Mouse (Mus musculus): ENCODE data around the gene Got1.

Gene Got1

GRCm38 (mm10) chr19:43478891-43479290 is 45.5 kb downstream of the Got1 start:
- DNase-seq = no peak

- DNase-seq = no peak
Measured at GRCm38 (mm10) chr19:43477436-43477835, 47.0 kb downstream of the Got1 start.

DNA sequence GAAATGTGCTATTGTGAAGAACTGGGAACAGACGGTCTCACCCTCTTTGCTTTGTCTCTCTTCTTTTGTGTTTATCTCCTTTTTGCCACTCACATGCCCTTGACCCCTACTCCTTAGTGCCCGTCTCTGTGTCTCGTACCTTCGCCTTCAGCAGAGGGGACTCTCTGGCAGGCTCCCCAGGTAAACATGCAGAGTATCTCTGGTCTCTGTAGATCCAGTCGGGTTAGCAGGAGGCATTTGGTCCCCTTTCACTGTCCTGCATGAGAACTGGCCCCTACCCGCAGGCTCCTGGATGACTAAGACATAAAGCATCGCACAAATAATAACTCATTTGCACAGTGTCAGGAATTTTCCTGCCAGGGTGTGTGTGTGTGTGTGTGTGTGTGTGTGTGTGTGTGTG is 48.3 kb downstream of the Got1 start:
- DNase-seq = no peak

DNA sequence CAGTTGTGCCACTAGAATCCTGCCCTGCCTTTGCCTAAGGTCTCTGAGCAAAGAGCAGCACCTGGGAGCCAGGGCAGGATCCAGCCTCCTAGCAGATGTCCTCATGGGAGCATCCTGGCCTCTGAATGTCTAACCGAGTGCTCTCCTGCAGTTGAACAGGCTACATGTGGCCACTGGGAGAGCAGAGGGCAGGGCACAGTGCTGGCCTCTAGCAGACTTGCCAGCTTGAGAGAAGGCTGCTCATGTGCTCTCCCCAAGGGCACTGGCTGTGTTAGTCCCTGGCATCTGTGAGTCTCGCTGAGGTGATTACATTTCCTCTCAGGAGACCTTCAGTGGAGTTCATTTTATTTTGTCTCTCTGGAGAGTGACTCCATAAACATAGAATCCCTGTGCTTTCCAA is 48.8 kb downstream of the Got1 start:
- DNase-seq = no peak

DNA sequence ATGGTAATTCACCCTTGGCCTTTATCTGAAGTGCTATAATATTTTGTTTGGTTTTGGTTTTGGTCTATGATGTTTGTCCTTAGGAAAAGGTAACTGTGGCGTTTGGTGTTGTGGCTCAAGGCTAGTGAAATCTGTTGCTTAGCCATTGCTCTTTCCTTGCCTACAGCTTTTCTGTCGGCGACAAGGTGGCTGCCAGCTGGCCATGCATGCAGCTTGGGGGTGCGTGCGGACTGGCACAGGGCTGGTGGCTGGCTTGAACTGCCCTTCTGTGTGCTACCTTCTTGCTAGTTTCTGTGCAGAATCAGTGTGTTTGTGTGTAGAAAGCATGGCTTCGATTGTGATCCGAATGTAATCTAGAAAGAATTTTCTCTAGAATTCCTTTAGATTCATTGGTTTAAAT is 51.6 kb downstream of the Got1 start:
- DNase-seq = peak; percentile 78

GRCm38 (mm10) chr19:43472331-43472730 is 52.1 kb downstream of the Got1 start:
- DNase-seq = peak; percentile 45

DNA sequence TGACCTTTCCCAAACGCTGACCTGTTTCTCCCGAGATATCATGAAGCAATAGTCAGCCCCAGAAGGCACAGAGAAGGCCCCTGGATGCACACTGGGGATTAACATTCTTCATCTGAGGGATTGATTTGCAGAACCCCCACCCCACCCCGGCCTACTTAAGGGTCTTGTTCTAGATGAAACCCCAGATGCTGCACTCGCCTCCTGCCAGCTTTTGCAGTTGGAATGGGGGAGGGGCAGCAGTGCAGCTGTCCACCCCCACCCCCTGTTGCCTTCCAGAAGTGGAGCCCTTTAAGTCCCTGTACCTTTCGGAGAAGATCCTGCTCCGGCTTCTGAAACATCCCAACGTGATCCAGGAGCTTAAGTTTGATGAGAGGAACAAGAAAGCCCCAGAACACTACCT is 55.1 kb downstream of the Got1 start:
- no peak for DNase-seq

DNA sequence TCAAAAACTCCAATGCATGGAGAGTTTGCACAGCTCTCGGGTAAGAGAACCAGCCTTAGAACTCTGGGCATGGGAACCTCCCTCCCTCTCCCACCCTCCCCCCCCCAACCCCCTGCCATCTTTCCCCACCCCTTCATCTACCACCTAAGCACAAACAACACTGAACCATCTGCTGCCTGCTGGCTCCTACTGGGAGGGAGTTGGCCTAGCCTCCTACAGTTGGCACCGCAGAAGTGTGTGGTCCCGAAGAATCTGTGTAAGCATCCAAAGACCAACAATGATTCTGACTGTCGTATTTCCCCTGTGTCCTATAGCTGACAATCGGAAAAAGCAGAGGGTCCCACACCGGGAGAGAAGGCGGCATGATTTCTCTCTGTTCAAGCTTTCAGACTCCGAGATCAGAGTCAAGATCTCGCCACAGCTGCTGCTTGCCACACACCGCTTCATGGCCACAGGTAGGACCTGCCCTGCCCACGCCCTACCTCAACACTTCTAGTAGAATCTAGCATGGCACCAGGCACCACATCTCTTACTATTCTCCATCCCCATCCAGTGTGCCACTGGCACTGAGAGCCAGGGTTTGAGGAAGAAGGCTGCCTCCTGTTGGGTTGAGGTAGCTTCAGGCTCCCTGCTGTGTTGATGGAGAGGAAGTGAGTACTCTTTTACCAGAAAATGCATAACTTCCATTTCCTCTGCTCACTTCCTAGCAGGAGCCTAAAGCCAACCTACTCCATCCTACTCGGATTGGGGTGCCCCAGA is 56.3 kb downstream of the Got1 start:
- DNase-seq = peak; percentile 64

- peak; percentile 76 for DNase-seq
Measured at GRCm38 (mm10) chr19:43465601-43466255, 58.7 kb downstream of the Got1 start.

DNA sequence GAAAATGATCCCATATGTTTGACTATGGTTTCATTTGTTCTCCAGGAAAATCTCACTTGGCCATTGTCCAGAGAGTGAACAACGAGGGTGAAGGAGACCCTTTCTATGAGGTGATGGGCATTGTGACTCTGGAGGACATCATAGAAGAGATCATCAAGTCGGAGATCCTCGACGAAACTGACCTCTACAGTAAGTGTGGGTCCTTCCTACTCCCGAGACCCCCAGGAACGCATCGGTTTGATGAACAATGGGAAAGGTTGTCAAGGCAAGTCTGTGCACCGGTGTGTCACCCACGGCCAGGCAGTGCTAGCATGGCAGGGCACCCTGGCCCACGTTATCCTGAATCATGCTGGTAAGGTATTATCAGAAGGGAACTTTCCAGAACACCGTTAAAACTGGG is 59.3 kb downstream of the Got1 start:
- DNase-seq = peak; percentile 55

DNA sequence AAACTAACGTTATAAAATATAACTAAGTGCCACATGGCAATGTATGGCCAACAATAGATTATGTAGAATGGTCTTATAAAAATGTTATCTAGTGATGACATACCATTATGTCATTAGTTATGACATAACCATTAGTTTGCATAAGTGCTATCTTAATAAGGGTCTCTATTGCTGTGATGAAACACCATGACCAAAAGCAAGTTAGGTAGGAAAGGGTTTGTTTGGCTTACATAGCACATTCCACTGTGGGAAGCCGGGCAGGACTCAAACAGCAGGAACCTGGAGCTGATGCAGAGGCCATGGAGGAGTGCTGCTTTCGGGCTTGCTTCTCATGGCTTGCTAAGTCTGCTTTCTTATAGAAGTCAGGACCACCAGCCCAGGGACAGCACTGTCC is 60.1 kb downstream of the Got1 start:
- no peak for DNase-seq

GRCm38 (mm10) chr19:43463546-43464293 is 60.7 kb downstream of the Got1 start:
- peak; percentile 61 for DNase-seq

DNA sequence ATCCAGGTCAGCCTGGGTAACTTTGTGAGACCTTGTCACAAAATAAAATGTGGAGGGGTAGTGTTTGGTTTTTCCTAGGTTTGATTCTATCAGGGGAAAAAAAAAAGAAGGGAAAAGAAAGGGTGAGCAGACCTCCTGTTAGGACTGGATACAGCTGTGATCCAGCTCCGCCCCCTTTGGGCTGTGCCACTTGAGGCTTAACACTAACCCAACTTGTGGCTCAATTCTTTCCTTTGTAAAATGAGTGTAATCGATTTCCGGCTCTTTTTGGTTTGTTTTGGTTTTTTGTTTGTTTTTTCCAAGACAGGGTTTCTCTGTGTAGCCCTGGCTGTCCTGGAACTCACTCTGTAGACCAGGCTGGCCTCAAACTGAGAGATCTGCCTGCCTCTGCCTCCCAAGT is 62.3 kb downstream of the Got1 start:
- DNase-seq = peak; percentile 60

- DNase-seq = peak; percentile 68
Measured at GRCm38 (mm10) chr19:43460481-43460880, 63.9 kb downstream of the Got1 start.

DNA sequence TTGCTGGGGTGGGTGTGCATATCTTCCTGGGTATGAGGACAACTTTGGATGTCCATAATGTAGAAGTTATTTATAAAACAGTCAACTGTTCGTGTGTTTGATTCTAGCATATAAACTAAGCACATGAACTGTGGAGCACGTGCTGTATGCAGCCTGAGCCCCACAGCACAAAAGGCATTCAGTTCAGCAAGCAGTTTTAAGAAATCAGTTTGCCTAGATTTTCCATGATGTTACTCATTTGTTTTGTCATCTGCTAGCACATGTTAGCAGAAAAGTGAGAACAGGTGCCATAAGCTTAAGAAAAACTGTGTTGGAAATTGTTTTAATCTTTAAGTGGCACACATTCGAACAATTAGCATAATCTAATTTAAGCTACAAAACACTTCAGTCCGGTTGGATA is 64.5 kb downstream of the Got1 start:
- DNase-seq = no peak

- DNase-seq = peak; percentile 48
Measured at GRCm38 (mm10) chr19:43453025-43453424, 71.4 kb downstream of the Got1 start.

DNA sequence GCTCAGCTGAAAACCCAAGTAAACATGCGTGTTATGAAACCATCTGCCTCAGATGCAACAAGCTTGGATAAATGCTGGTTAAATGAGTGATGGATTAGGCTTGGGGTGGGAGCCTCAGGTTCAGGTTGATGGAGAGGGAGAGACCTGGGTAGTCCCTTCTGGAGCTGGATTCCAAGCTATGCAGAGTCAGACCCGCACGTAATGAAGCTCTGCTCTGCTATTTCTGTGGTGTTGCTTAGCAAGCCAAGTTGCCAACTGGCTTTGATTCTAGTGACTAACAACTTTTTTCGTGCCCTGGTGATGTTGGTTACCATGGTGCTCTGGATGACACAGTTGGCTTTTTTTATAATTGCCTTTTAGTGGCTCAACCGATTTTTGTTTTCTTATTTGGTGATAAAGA is 72.2 kb downstream of the Got1 start:
- DNase-seq = peak; percentile 28

DNA sequence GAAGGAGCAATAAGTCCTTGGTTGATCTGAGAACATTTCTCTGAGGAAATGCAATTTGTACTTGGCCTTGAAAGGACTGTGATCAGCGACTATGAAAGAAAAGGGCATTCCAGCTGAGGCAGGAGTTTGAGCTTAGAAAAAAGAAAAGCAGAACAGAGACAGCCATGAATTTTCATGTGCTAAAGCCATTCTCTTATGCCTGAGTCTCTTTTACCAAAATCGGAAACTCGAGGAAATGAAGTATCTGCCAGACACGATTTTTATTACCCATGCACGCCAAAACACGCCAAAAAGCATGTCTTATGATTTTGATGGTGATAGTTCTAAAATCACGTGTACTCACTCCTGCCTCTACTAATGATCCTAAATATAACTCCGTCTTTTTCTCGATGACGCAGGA is 72.8 kb downstream of the Got1 start:
- peak; percentile 30 for DNase-seq

Measured in heart, adult 11 months (tissue).